Mouse (Mus musculus) embryonic fibroblast, embryonic 13.5 days (primary cell): Measurements from ENCODE around the gene Scarb1.

Experiments used
- CTCF ChIP-seq: IDR thresholded peaks from 2 replicates; pipeline ENCODE4 v1.5.1; 2011; ENCODE audit warnings: mild to moderate bottlenecking, control low read depth, low read length, moderate library complexity, borderline replicate concordance; ENCODE audit not compliant: insufficient read depth
- POLR2A ChIP-seq: IDR thresholded peaks from 2 replicates; pipeline ENCODE4 v1.6.1; 2011; ENCODE audit warnings: low read depth, mild to moderate bottlenecking, control low read depth, low read length, moderate library complexity

DNA sequence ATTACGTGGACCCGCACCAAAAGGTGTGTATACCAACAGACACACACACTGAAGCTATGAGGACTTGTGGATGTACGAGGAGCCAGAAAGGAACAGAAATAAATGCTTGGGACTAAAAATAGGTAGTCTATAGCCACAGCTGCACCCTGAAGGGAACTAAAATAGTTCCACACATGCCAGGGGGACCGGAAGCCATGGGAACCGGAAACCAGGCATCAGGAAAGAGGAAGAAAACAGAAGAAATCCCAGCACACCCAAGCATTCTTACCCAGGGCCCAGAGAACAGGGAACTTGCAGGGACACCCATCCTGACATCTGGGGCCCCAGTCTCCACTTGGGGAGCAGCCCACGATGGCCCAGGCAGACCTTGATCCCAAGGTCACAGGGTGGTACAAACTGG lies 7.9 kb downstream of the Scarb1 start:
- TF ChIP-seq CTCF: no peak
- no peak for TF ChIP-seq POLR2A
